Mouse (Mus musculus): ENCODE data around the gene Upk1b. TPM values are rescaled to one million over a fixed set of nuclear protein-coding genes. Genes with fewer than 3 reads are reported as not detected.

Gene Upk1b
- polyA plus RNA-seq, 1 experiment from 2014 or later = 19.7 TPM

- 71% methylated on average over 9 of the region's 9 CpGs for WGBS
- H3K4me3 ChIP-seq (ENCODE audit: low read depth, low read length) = no peak overlapping the region
These were observed 30.6 kb downstream of the Upk1b start for GRCm38 (mm10) chr16:38769529-38769928.

DNA sequence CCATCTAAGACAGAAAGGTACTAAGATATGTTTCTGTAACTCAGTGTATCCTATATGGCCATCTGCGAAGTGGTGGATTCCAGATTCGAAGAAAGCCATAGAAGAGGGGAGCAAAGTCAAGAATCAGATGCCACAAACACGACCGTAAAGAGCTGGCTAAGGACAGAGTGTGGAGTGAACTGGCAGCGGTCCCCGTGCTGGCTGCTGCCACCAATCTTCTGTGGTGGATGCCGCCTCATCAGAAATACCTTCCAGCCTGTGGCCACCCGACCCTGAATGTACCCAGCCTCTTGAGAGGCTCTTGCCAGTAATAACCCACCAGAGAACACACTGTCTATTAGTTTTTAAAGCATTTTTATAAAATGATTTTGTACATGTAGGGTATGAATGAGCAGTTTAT, 31.7 kb downstream of the Upk1b start:
- H3K27me3 ChIP-seq (ENCODE audit: control insufficient read depth, insufficient read depth, low read length) = no peaks in the 10 kb centered on the region
- ATAC-seq (ENCODE audit: insufficient number of reproducible peaks, insufficient read depth, low FRiP score, low read depth) = no peak
- peaks cover 10% of the 10 kb centered on the region for H3K36me3 ChIP-seq (ENCODE audit: control insufficient read depth, insufficient read depth, low read length)
- WGBS = 93% methylated on average over 8 of the region's 8 CpGs
- no peaks in the 10 kb centered on the region for H3K9me3 ChIP-seq (ENCODE audit: control insufficient read depth, low read depth, low read length)
- H3K4me3 ChIP-seq (ENCODE audit: low read depth, low read length) = no peak overlapping the region
- no peak overlapping the region for H3K4me2 ChIP-seq (replicated peaks; ENCODE audit: low read depth, low read length)
- no peak overlapping the region for H3K9ac ChIP-seq (replicated peaks; ENCODE audit: low read depth, low read length)
- no peaks in the 10 kb centered on the region; the same call in 1 of the 2 replicates for H3K4me1 ChIP-seq (ENCODE audit: control insufficient read depth, insufficient read depth, low read length)
- H3K27ac ChIP-seq (ENCODE audit: low read length) = no peak overlapping the region

More at GRCm38 (mm10) chr16:38769529-38769928, 30.6 kb downstream of the Upk1b start:
- H3K9ac ChIP-seq (replicated peaks; ENCODE audit: low read depth, low read length) = no peak overlapping the region
- H3K27me3 ChIP-seq (ENCODE audit: control insufficient read depth, insufficient read depth, low read length) = no peaks in the 10 kb centered on the region
- H3K9me3 ChIP-seq (ENCODE audit: control insufficient read depth, low read depth, low read length) = no peaks in the 10 kb centered on the region
- no peak overlapping the region for H3K4me2 ChIP-seq (replicated peaks; ENCODE audit: low read depth, low read length)
- ATAC-seq (ENCODE audit: insufficient number of reproducible peaks, insufficient read depth, low FRiP score, low read depth) = no peak
- H3K4me1 ChIP-seq (ENCODE audit: control insufficient read depth, insufficient read depth, low read length) = no peaks in the 10 kb centered on the region; the same call in 1 of the 2 replicates
- no peak overlapping the region for H3K27ac ChIP-seq (ENCODE audit: low read length)
- peaks cover 10% of the 10 kb centered on the region for H3K36me3 ChIP-seq (ENCODE audit: control insufficient read depth, insufficient read depth, low read length)

DNA sequence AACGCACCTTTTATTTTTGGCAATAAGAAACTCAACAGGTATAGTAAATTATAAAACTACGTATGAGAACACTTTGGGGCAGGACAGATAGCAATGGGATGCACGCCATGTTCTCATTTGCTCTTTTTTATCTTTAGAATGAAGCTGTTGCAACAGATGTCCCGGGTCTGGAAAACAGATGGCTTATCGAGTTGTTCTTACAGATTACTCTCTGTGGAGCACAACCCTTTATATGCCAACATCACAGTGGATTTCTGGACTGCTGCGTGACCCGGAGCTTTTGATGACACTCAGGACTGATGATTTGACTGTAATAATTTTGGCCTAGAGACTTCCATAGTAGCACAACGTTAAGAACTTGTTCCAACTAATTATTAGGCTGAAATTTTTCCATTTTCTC, 32.4 kb downstream of the Upk1b start:
- no peaks in the 10 kb centered on the region; the same call in 1 of the 2 replicates for H3K4me1 ChIP-seq (ENCODE audit: control insufficient read depth, insufficient read depth, low read length)
- H3K9me3 ChIP-seq (ENCODE audit: control insufficient read depth, low read depth, low read length) = no peaks in the 10 kb centered on the region
- no peak overlapping the region for H3K27ac ChIP-seq (ENCODE audit: low read length)
- 87% methylated on average over 8 of the region's 8 CpGs for WGBS
- H3K27me3 ChIP-seq (ENCODE audit: control insufficient read depth, insufficient read depth, low read length) = no peaks in the 10 kb centered on the region
- no peak overlapping the region for H3K4me2 ChIP-seq (replicated peaks; ENCODE audit: low read depth, low read length)
- H3K4me3 ChIP-seq (ENCODE audit: low read depth, low read length) = no peak overlapping the region
- no peak for ATAC-seq (ENCODE audit: insufficient number of reproducible peaks, insufficient read depth, low FRiP score, low read depth)
- H3K9ac ChIP-seq (replicated peaks; ENCODE audit: low read depth, low read length) = no peak overlapping the region
- H3K36me3 ChIP-seq (ENCODE audit: control insufficient read depth, insufficient read depth, low read length) = peaks cover 10% of the 10 kb centered on the region

GRCm38 (mm10) chr16:38766671-38767070, 33.5 kb downstream of the Upk1b start:
- H3K36me3 ChIP-seq (ENCODE audit: control insufficient read depth, insufficient read depth, low read length) = peaks cover 10% of the 10 kb centered on the region
- H3K4me3 ChIP-seq (ENCODE audit: low read depth, low read length) = no peak overlapping the region
- H3K27me3 ChIP-seq (ENCODE audit: control insufficient read depth, insufficient read depth, low read length) = no peaks in the 10 kb centered on the region
- no peak overlapping the region for H3K4me2 ChIP-seq (replicated peaks; ENCODE audit: low read depth, low read length)
- ATAC-seq (ENCODE audit: insufficient number of reproducible peaks, insufficient read depth, low FRiP score, low read depth) = no peak
- WGBS = 51% methylated on average over 3 of the region's 3 CpGs
- no peaks in the 10 kb centered on the region for H3K4me1 ChIP-seq (ENCODE audit: control insufficient read depth, insufficient read depth, low read length)
- H3K9me3 ChIP-seq (ENCODE audit: control insufficient read depth, low read depth, low read length) = no peaks in the 10 kb centered on the region
- H3K27ac ChIP-seq (ENCODE audit: low read length) = no peak overlapping the region
- H3K9ac ChIP-seq (replicated peaks; ENCODE audit: low read depth, low read length) = no peak overlapping the region

GRCm38 (mm10) chr16:38763508-38763907, 36.6 kb downstream of the Upk1b start:
- WGBS = 83% methylated on average over 4 of the region's 4 CpGs
- no peaks in the 10 kb centered on the region for H3K9me3 ChIP-seq (ENCODE audit: control insufficient read depth, low read depth, low read length)
- H3K4me3 ChIP-seq (ENCODE audit: low read depth, low read length) = no peak overlapping the region
- H3K27me3 ChIP-seq (ENCODE audit: control insufficient read depth, insufficient read depth, low read length) = no peaks in the 10 kb centered on the region
- no peak overlapping the region for H3K4me2 ChIP-seq (replicated peaks; ENCODE audit: low read depth, low read length)
- no peak overlapping the region for H3K9ac ChIP-seq (replicated peaks; ENCODE audit: low read depth, low read length)
- no peaks in the 10 kb centered on the region for H3K4me1 ChIP-seq (ENCODE audit: control insufficient read depth, insufficient read depth, low read length)
- H3K36me3 ChIP-seq (ENCODE audit: control insufficient read depth, insufficient read depth, low read length) = peaks cover 14% of the 10 kb centered on the region
- H3K27ac ChIP-seq (ENCODE audit: low read length) = no peak overlapping the region
- no peak for ATAC-seq (ENCODE audit: insufficient number of reproducible peaks, insufficient read depth, low FRiP score, low read depth)

GRCm38 (mm10) chr16:38762401-38762800, 37.7 kb downstream of the Upk1b start:
- no peaks in the 10 kb centered on the region for H3K4me1 ChIP-seq (ENCODE audit: control insufficient read depth, insufficient read depth, low read length)
- no peaks in the 10 kb centered on the region for H3K9me3 ChIP-seq (ENCODE audit: control insufficient read depth, low read depth, low read length)
- H3K36me3 ChIP-seq (ENCODE audit: control insufficient read depth, insufficient read depth, low read length) = peaks cover 5% of the 10 kb centered on the region; the same call in 1 of the 2 replicates
- no peak overlapping the region for H3K27ac ChIP-seq (ENCODE audit: low read length)
- H3K27me3 ChIP-seq (ENCODE audit: control insufficient read depth, insufficient read depth, low read length) = no peaks in the 10 kb centered on the region
- no peak overlapping the region for H3K4me2 ChIP-seq (replicated peaks; ENCODE audit: low read depth, low read length)
- no peak overlapping the region for H3K9ac ChIP-seq (replicated peaks; ENCODE audit: low read depth, low read length)
- ATAC-seq (ENCODE audit: insufficient number of reproducible peaks, insufficient read depth, low FRiP score, low read depth) = no peak
- no peak overlapping the region for H3K4me3 ChIP-seq (ENCODE audit: low read depth, low read length)
- WGBS = 86% methylated on average over 8 of the region's 8 CpGs

GRCm38 (mm10) chr16:38761972-38762371, 38.2 kb downstream of the Upk1b start:
- peaks cover 5% of the 10 kb centered on the region; the same call in 1 of the 2 replicates for H3K36me3 ChIP-seq (ENCODE audit: control insufficient read depth, insufficient read depth, low read length)
- no peak overlapping the region for H3K4me3 ChIP-seq (ENCODE audit: low read depth, low read length)
- H3K27me3 ChIP-seq (ENCODE audit: control insufficient read depth, insufficient read depth, low read length) = no peaks in the 10 kb centered on the region
- H3K4me1 ChIP-seq (ENCODE audit: control insufficient read depth, insufficient read depth, low read length) = no peaks in the 10 kb centered on the region
- 82% methylated on average over 5 of the region's 5 CpGs for WGBS
- H3K4me2 ChIP-seq (replicated peaks; ENCODE audit: low read depth, low read length) = no peak overlapping the region
- ATAC-seq (ENCODE audit: insufficient number of reproducible peaks, insufficient read depth, low FRiP score, low read depth) = no peak
- no peak overlapping the region for H3K9ac ChIP-seq (replicated peaks; ENCODE audit: low read depth, low read length)
- no peak overlapping the region for H3K27ac ChIP-seq (ENCODE audit: low read length)
- H3K9me3 ChIP-seq (ENCODE audit: control insufficient read depth, low read depth, low read length) = no peaks in the 10 kb centered on the region

GRCm38 (mm10) chr16:38760834-38761375, 39.2 kb downstream of the Upk1b start:
- Histone ChIP-seq H3K4me3 (ENCODE audit: low read depth, low read length) (no peak overlapping the region), H3K36me3 (ENCODE audit: control insufficient read depth, insufficient read depth, low read length) (peaks cover 5% of the 10 kb centered on the region; the same call in 1 of the 2 replicates), H3K9ac (replicated peaks; ENCODE audit: low read depth, low read length) (no peak overlapping the region), H3K4me2 (replicated peaks; ENCODE audit: low read depth, low read length) (no peak overlapping the region), H3K4me1 (ENCODE audit: control insufficient read depth, insufficient read depth, low read length) (peaks cover 2% of the 10 kb centered on the region; the same call in 1 of the 2 replicates), H3K9me3 (ENCODE audit: control insufficient read depth, low read depth, low read length) (no peaks in the 10 kb centered on the region), H3K27ac (ENCODE audit: low read length) (no peak overlapping the region), H3K27me3 (ENCODE audit: control insufficient read depth, insufficient read depth, low read length) (no peaks in the 10 kb centered on the region)
- ATAC-seq (ENCODE audit: insufficient number of reproducible peaks, insufficient read depth, low FRiP score, low read depth) = no peak
- 81% methylated on average over 6 of the region's 6 CpGs for WGBS

DNA sequence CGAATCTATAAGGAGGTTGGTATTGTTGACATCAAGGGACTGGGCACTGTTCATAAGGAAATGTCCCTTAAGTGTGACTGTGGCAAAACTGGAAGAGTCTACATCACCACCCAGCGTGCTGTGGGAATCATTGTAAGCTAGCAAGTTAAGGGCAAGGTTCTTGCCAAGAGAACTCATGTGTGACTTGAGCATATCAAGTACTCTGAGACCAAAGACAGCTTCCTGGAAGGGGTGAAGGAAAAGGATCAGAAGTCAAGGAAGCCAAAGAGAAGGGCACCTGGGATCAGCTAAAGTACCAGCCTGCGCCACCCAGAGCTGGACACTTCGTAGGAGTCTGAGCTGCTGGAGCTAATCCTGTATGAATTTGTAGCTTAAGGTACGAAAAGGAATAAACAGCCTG, 39.9 kb downstream of the Upk1b start:
- no peak overlapping the region for H3K4me3 ChIP-seq (ENCODE audit: low read depth, low read length)

More for the DNA sequence above, 39.9 kb downstream of the Upk1b start:
- Histone ChIP-seq H3K9me3 (ENCODE audit: control insufficient read depth, low read depth, low read length) (no peaks in the 10 kb centered on the region), H3K27me3 (ENCODE audit: control insufficient read depth, insufficient read depth, low read length) (no peaks in the 10 kb centered on the region), H3K36me3 (ENCODE audit: control insufficient read depth, insufficient read depth, low read length) (peaks cover 5% of the 10 kb centered on the region; the same call in 1 of the 2 replicates), H3K4me2 (replicated peaks; ENCODE audit: low read depth, low read length) (no peak overlapping the region), H3K27ac (ENCODE audit: low read length) (no peak overlapping the region), H3K9ac (replicated peaks; ENCODE audit: low read depth, low read length) (no peak overlapping the region), H3K4me1 (ENCODE audit: control insufficient read depth, insufficient read depth, low read length) (peaks cover 3% of the 10 kb centered on the region; the same call in 1 of the 2 replicates)
- WGBS = 93% methylated on average over 5 of the region's 5 CpGs
- no peak for ATAC-seq (ENCODE audit: insufficient number of reproducible peaks, insufficient read depth, low FRiP score, low read depth)

Measured in stomach, embryonic 14.5 days (tissue).